Mouse (Mus musculus) ES-E14 (cell line): ENCODE measurements at regions not wholly inside any gene's neighbourhood (a gene's known extent, or its start where the extent isn't known, plus 50 kb on each side); places are given as distances from the start of the nearest gene placed in this dataset.

Experiments
- DNase-seq: peaks from one replicate; pipeline ENCODE4 v3.0.0-alpha.2; 2013; ENCODE audit warnings: low read depth, low spot score
- H3K27ac ChIP-seq: 2 replicates; pipeline ENCODE4 v1.5.1; 2012; ENCODE audit warnings: low read depth, mild to moderate bottlenecking, low read length, moderate library complexity, mixed read lengths; ENCODE audit not compliant: poor library complexity, insufficient read depth, severe bottlenecking
- H3K36me3 ChIP-seq: 2 replicates; pipeline ENCODE4 v1.6.1; 2012; ENCODE audit warnings: mild to moderate bottlenecking, low read length, moderate library complexity, mixed read lengths; ENCODE audit not compliant: control insufficient read depth, poor library complexity, insufficient read depth, severe bottlenecking
- H3K4me1 ChIP-seq, 2 experiments: fragments of 150-350 bp in 1 of 2; sonication (generic) in 1 of 2; 2 replicates each; pipeline ENCODE4 v1.6.1; 2012; ENCODE audit warnings: low read length in 2 of 2, mild to moderate bottlenecking in 1 of 2, mixed read lengths in 1 of 2; ENCODE audit not compliant: control insufficient read depth in 2 of 2, insufficient read depth in 2 of 2, poor library complexity in 1 of 2
- H3K4me3 ChIP-seq, 2 experiments: fragments of 150-350 bp in 1 of 2; sonication (generic) in 1 of 2; 2 replicates each; pipeline ENCODE4 v1.5.1; 2012; ENCODE audit warnings: low read length in 2 of 2, low read depth in 1 of 2, mild to moderate bottlenecking in 1 of 2, mixed read lengths in 1 of 2; ENCODE audit not compliant: insufficient read depth in 1 of 2, poor library complexity in 1 of 2, severe bottlenecking in 1 of 2
- H3K9ac ChIP-seq: 2 replicates; pipeline ENCODE4 v1.6.1; 2012; ENCODE audit warnings: low read depth, mild to moderate bottlenecking, low read length, mixed read lengths; ENCODE audit not compliant: poor library complexity, insufficient read depth, severe bottlenecking
- H3K9me3 ChIP-seq: fragments of 150-350 bp; sonication (generic); 2 replicates; pipeline ENCODE4 v1.6.1; 2012; ENCODE audit warnings: low read depth, mild to moderate bottlenecking, low read length; ENCODE audit not compliant: control insufficient read depth, insufficient read depth
- CHD2 ChIP-seq: IDR thresholded peaks from 2 replicates; pipeline ENCODE4 v1.6.1; 2014; ENCODE audit warnings: mild to moderate bottlenecking, low read depth, low read length, inconsistent platforms
- HCFC1 ChIP-seq: IDR thresholded peaks from 2 replicates; pipeline ENCODE4 v1.6.1; 2012; ENCODE audit warnings: low read length, inconsistent platforms, borderline replicate concordance; ENCODE audit not compliant: insufficient read depth
- MAFK ChIP-seq: IDR thresholded peaks from 2 replicates; pipeline ENCODE4 v1.6.1; 2014; ENCODE audit warnings: mild to moderate bottlenecking, low read depth, low read length, inconsistent platforms; ENCODE audit not compliant: insufficient read depth
- ZC3H11A ChIP-seq: IDR thresholded peaks from 2 replicates; pipeline ENCODE4 v1.6.1; 2012; ENCODE audit warnings: low read depth, mild to moderate bottlenecking, inconsistent platforms, low read length, borderline replicate concordance
- ZNF384 ChIP-seq: IDR thresholded peaks from 2 replicates; pipeline ENCODE4 v1.6.1; 2012; ENCODE audit warnings: low read depth, low read length, inconsistent platforms
- in situ Hi-C, 2 experiments: fragments of 600-800 bp; cut with MboI; formaldehyde crosslinking; loops; one replicate each; pipeline ENCODE4 v1.15.1; 2025; ENCODE audit warnings: low sequenced_read_pairs in 2 of 2, inconsistent platforms in 1 of 2; ENCODE audit not compliant: unreplicated experiment in 2 of 2

- Histone ChIP-seq H3K36me3 (no peaks in the 10 kb centered on the region), H3K4me3 (no peak overlapping the region), H3K9ac (no peak overlapping the region), H3K27ac (no peak overlapping the region), H3K4me1 (no peaks in the 10 kb centered on the region), H3K9me3 (no peaks in the 10 kb centered on the region)
- no peak for TF ChIP-seq HCFC1
- no peak for TF ChIP-seq MAFK
- no peak for TF ChIP-seq ZC3H11A
- TF ChIP-seq CHD2: no peak
- TF ChIP-seq ZNF384: no peak
- no peak for DNase-seq
- in situ Hi-C loops: no loop called here
Observed at GRCm38 (mm10) chr3:52187401-52187801, 80.7 kb upstream of the Foxo1 start.

DNA sequence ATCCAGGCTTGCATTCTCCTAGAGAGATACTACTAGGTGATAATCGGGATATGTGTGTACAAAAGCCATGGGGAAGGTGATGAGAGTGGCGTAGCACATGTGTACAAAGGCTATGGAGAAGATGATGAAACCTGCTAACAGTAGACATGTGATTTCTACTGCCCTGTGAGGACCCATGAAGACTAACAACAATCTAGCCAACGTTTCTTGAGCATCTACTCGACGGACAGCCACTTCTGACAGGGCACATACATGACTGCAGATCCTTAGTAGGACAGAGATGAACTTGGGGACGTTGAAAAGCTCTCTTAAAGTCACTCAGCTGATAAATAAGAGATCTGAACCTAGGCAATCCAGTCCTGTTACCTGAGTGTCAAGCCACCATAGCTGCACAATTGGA is 79.8 kb upstream of the Foxo1 start:
- Histone ChIP-seq H3K9ac (no peak overlapping the region), H3K36me3 (no peaks in the 10 kb centered on the region), H3K4me1 (no peaks in the 10 kb centered on the region), H3K27ac (no peak overlapping the region), H3K4me3 (no peak overlapping the region), H3K9me3 (no peaks in the 10 kb centered on the region)
- no peak for DNase-seq
- TF ChIP-seq CHD2: no peak
- no peak for TF ChIP-seq ZC3H11A
- TF ChIP-seq HCFC1: no peak
- TF ChIP-seq ZNF384: no peak
- TF ChIP-seq MAFK: no peak
- in situ Hi-C loops: no loop called here

DNA sequence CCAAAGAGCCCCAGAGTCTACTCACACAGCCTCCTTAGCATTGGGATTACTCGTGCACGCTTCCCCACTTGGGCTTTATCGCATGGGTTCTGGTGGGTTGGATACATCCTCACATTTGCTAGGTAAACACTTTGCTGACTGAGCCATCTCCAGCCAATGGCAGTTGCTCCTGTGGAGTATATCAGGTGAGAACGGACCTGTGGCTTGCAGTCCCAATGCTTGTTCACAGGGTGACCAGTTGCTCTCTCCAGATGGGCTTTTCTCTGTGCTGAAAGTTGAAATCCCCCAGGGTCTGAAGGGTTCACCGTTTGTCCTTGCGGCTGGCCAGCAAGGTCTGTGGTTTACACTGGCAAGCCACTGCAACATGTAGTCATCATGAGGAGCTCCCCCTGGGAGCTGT is 79.1 kb upstream of the Foxo1 start:
- H3K9ac ChIP-seq: no peak overlapping the region
- H3K27ac ChIP-seq: no peak overlapping the region
- no peaks in the 10 kb centered on the region for H3K36me3 ChIP-seq
- no peak for TF ChIP-seq CHD2
- no peaks in the 10 kb centered on the region for H3K9me3 ChIP-seq
- no peak for DNase-seq
- no peaks in the 10 kb centered on the region for H3K4me1 ChIP-seq
- H3K4me3 ChIP-seq: no peak overlapping the region
- in situ Hi-C loops: no loop called here

DNA sequence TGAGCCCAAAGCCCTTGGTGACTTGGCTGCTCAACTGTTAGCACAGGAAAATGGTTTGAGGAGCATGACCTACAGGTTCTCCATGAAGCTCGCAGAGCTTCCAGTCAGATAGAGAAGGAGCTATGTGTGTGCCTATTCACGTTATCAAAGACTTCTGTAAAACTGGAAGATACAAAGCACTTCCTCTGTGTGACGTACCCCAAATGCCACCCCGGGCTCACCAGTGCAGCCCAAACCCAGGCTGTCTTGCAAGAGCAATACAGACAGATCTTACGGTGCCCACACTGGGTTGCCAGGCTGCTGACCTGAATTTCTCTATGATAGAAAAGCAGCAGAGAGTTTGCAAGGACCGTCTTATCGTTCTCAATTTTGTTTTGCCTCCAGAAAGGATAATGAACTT is 78.1 kb upstream of the Foxo1 start:
- DNase-seq: no peak

DNA sequence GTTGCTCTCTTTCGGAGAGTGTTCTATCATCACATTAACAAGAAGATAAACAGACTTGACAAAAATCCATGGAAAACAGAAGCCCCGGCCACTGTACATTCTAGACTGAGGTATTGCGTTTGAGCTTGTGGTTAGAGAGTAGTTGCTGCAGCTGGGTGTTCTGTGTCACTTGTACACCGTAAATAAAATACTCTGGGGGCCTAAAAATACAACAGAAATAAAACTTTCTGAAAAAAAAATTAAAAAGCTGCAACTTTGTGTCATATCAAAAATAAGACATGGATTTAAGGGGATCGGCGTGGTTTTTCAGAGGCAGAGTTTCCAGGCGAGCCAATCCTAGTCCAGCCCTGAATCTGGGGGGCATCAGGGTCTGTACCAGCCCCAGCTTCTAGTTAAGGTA is 75.1 kb upstream of the Foxo1 start:
- no peaks in the 10 kb centered on the region for H3K4me1 ChIP-seq
- DNase-seq: no peak
- no peak overlapping the region for H3K9ac ChIP-seq
- in situ Hi-C loops: no loop called here
- H3K4me3 ChIP-seq: no peak overlapping the region
- H3K36me3 ChIP-seq: no peaks in the 10 kb centered on the region
- TF ChIP-seq MAFK (no peak), ZC3H11A (no peak), ZNF384 (no peak), HCFC1 (no peak), CHD2 (no peak)
- H3K9me3 ChIP-seq: no peaks in the 10 kb centered on the region
- no peak overlapping the region for H3K27ac ChIP-seq

More for the DNA sequence above, 78.1 kb upstream of the Foxo1 start:
- in situ Hi-C loops: no loop called here
- H3K36me3 ChIP-seq: no peaks in the 10 kb centered on the region
- no peak overlapping the region for H3K9ac ChIP-seq
- no peaks in the 10 kb centered on the region for H3K9me3 ChIP-seq
- H3K4me3 ChIP-seq: no peak overlapping the region
- TF ChIP-seq ZC3H11A: no peak
- no peak for TF ChIP-seq CHD2
- no peak for TF ChIP-seq MAFK
- TF ChIP-seq ZNF384: no peak
- TF ChIP-seq HCFC1: no peak
- H3K4me1 ChIP-seq: no peaks in the 10 kb centered on the region
- H3K27ac ChIP-seq: no peak overlapping the region
